Mouse (Mus musculus) spleen, postnatal 36 days (tissue): ENCODE data around the gene Map3k14.
"Not testable (repeated sequence)": the region's sequence is repeated elsewhere in the genome, so short reads cannot be mapped to it uniquely, and the experiment has no call there.

Source experiments
- DNase-seq, 2 experiments: peaks; one replicate each; pipeline ENCODE4 v3.0.0; 2022; ENCODE audit warnings: low spot score in 2 of 2, mixed read lengths in 1 of 2

Map3k14 gene

DNA sequence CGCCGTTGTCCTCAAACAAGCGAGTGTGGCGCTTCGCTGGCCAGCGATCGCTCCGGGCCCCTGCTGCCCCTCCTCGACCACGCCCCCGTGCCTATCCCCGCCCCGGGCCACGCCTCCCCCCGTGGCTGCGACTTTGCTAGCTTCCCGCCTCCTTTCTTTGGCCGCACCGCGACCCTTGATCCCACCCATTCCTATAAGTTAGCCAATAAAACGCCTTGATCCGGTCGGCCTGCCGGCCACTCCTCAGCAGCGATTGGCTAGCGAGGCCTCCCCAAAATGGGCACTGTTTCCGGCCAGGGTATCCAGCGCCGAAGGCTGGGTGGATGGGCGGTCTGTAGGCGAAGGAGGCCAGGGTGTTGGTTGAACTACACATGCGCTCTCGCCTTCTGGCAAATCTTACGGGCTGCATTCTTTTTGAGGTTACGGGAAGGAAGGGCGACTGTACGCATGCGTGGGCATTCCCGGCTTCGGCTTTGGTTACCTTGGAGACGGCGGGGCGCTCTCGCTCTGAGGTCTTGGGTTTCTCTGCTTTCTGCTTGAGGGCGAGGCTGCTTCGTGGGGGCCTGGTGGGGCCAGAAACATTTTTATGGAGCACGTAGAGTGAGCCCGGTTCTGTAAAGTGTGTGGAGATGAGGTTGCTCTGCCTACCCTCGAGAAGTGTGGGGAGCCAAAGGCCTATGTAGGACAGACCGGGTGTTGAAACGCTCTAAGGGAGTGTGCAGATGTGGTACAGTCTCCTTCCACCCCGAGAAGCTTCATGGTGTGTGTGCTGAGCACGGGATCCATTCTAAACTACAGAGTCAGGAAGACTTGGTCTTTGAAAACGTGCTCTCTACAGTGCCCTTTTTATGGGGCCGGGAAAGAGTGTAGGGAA is at the start of gene Map3k14:
TSS of gene Map3k14 (minus strand) at position 127 of the 874 bp plus-strand sequence.
- DNase-seq: peak; percentile 99 to 100

DNA sequence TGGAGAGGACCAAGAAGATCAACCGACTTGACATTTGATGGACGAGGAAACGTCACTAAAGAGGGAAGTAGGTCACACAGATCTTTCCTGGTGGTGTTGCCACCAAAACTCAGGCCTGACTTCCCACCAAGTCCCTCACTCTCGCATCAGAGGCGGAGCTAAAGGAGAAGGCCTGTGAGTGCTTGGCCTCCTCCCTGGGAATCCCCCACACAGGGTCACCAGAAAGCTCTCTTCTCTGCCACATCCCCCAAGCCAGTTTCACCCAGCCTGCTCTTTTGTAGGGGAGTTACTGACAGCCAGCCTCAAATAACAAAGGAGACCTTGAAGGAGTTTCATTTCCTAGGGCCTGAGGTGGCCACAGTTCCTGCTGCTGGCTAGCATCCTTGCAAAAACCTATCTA is 48.1 kb upstream of the Map3k14 start:
- no peak for DNase-seq

DNA sequence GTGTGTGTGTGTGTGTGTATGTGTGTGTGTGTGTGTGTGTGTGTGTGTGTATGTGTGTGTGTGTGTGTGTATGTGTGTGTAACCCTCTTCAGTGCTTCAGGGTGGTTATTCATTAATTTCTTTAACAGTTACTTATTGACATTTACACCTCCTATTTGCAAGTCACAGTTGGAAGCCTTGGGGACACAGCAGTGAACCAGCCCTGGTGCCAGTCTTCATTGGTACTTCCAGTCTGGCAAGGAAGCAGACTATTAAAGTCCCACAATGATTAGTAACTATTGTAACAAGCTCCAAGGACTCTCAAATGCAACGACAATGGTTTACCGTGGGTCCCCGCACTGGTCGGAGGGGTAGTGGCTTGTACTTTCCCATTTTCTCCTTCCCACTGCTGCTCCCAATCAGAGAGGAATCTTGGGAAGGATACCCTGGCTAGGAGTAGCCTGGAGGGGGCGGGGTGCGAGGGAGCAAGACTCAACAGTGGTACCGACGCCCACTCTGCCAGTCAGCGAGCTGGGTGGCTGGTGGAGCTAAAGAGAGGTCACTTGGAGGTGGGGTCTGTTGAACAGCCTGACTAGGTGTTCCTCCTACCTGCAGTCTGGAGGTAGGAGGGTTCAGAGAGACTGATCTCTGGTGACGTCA is 47.6 kb upstream of the Map3k14 start:
- no peak for DNase-seq

DNA sequence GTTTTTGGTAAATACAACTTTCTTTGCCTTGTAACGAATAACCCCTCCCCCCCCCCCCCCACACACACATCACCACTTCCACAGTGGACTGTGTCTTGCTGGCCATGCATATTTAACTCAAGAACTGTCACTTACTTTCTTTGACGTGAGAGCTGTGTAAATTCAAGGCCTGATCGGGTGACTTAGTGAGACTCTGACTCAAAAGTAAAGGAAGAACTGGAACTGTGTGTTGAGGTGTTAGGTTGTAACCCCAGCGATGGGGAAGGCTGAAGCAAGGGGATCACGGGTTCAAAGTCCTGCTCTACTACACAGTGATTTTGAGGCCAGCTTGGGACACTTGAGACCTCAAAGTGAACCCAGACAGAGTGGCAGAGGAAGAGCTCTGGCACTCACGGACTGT is 46.3 kb upstream of the Map3k14 start:
- DNase-seq: no peak

DNA sequence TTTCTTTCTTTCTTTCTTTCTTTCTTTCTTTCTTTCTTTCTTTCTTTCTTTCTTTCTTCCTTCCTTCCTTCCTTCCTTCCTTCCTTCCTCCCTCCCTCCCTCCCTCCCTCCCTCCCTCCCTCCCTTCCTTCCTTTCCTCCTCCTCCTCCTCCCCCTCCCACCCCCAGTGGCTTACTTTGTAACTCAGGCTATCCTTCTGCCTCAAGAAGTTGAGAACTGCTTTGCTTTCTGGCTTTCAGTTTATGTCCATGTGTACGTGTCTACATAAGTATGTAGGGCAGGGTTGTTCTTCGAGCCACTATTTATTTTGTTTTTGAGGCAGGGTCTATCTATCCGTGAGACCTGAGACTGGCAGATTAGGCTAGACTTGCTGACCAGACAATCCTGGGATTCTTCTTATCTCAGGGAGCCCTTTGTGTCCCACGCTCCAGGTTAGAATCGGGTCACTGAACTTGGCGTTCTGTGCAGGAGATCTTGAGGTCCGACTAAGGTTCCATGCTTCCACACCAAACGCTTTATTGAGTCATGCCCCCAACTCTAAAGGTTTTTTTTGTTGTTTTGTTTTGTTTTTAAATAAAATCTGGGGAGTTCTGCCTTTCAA is 45.5 kb upstream of the Map3k14 start:
- no peak for DNase-seq

DNA sequence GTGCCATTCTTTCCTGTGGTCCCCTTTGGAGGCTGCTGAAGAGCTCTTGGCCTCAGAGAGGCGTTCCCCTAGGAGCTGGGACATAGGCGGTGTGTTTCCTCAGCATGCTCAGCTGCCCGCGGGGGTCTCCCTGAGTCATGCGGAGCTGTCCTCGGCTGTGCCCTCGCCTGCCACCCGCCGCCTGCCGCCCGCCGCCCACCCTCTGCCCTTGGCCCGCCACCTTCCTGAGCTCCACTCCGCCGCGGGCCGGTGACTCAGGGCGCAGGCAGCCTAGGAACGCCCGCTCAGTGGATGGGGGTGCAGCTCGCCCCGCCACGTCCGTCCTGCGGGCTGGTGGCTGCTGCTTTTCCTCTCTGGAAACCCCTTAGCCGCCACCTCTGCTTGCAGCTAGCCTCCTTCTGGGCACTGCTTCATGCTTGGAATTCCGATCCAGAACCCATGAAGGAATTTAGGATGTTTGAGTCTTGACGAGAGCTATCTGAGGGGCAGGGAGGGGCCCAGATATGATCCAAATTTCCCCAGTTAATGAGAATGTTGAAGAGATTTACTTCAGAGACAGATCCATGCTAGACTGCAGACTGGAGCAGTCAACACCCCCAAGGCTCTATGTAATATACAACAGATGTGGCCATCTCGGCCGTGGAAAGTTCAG is 44.8 kb upstream of the Map3k14 start:
- no peak for DNase-seq

DNA sequence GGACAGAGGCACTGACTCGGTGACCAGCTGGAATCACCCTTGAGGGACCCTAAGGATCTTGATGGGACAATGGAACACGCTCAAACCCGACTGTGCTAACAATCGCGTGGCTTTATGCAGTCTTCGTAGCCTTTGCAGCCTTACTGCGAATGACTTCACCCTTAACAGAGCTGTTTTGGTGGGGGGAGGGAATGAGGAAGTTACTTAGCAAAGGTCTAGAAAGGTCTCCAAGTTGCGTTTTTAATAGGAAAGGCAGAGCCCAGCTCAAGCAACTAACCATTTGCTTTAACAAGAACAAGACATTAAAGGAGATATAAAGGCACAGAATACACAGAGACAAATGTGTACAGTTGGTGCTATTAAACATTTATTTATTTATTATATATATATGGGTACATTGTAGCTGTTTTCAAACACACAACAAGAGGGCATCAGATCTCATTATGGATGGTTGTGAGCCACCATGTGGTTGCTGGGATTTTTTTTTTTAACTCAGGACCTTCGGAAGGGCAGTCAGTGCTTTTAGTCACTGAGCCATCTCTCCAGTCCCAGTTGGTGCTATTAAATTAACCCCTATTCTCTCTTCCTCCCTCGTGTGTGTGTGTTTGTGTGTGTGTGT is 42.8 kb upstream of the Map3k14 start:
- DNase-seq: no peak

DNA sequence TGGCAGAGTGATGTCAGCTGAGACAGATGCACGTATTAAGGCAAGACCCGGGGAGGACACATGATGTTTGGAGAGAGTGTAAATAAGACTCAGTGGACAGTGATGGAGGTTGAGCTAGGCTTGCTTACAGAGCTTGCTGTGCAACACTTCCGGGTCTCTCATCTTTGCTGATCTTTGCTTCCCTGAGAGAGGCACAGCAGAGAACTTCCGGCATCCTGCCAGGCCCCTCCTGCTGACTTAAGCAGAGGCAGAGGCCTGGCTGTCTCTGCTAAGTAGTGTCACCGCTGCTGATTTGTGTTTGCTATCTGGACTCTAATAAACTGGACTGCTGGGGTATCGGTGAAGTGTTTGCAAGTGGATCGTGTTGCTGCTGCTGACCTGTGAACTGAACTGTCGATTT is 40.6 kb upstream of the Map3k14 start:
- peak; percentile 49 for DNase-seq

DNA sequence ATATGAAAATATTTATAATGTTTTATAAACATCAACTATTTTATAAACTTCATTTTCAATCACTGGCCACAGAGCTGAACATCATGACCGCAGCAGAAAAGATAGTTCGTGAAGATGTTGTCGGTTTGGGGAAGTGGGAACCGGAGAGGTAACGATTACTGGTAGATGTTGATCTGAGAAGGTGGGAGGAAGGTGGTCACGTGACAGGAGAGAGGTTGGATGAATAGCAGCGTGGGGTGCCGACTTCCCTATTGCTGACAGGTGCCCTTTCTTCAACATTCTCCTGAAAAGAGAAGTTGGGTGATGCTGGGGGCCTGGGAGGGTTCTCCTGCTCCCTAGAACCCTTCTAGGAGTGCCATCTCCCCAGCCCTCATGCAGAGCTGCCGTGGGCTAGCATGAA is 37.3 kb upstream of the Map3k14 start:
- DNase-seq: peak; percentile 61 to 69

DNA sequence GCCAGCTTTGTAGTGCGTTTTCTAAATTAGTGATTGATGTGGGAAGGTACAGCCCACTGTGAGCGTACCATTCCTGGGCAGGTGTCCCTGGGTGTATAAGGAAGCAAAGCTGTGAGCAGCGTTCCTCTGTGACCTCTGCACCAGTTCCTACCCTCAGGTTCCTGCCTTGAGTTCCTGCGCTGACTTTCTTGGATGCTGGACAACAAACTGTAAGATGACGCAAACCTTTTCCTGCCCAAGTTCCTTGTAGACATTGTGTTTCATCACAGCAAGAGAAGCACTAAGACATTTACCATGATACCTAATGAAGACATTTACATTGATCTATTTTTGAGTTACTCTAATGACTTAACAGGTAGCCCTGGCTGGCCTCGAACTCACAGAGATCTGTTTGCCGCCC is 27.5 kb upstream of the Map3k14 start:
- no peak for DNase-seq

DNA sequence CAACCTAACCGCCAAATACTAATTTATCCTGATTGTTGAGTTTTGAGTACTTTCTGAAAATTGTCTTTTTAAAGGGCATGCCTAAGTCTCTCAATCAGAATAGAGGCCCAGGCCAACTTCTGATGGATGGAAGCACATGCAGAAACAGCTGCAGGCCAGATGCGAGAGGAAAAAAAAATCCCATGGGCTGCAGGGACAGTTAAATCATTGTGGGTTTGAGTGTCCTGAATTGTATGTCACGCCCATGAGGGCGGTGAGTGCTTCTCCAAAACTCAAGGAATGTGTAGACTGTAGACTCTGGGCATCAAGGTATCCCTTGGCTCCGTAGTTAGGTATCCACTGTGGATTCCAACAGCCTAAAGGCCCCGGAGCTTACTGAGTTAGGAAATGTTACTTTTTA is 26.8 kb upstream of the Map3k14 start:
- DNase-seq: no peak

DNA sequence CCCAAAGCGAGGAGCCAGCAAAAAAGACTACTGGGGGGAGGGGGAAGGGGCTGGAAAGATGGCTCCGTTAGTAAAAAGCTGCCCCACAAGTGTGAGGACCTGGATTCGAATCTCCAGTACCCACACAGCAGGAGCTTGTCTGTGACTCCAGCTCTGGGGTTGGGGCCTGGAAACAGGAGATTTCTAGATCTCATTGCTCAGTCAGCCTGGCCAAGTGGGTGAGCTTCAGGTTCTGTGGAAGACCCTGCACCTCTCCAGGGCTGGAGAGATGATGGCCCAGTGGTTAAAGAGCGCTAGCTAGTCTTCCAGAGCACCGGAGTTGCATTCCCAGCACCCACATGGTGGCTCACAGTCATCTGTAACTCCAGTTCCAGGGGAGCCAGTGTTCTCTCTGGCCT is 25.6 kb upstream of the Map3k14 start:
- no peak for DNase-seq

DNA sequence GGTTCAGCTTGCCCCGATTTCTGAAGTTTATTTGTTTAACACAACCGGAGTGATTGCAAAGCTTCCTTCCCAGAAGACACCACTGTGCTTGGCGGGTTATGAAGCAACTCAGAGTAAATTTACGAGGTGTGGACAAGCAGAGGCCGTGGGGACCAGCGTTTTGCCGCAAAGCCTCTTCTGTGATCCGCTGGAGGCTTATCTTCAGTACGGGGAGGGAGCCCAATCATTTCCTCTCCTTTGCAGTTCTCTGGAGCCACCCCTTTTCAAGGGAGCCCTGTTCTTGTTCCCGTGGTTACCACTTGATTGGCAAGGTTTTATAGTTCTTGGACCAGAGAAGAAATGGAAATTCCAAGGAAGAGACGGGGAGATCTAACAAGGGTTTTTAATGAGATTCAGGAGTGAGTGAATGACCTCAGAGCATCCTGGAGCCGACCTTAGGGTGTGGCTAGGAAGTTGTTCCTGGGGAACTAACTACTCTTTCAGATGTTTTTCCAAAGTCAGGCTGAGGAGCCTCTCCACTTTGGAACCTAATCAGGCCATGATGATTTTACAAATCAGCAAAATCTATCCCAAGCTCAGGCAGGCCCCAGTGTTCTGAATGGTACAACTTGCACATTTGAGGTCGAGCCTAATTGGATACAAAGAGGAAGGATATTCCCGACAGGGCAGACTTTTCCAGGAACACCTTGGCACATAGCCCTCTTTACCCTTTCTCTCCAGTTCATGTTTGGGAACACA is 25.0 kb upstream of the Map3k14 start:
- no peak for DNase-seq

DNA sequence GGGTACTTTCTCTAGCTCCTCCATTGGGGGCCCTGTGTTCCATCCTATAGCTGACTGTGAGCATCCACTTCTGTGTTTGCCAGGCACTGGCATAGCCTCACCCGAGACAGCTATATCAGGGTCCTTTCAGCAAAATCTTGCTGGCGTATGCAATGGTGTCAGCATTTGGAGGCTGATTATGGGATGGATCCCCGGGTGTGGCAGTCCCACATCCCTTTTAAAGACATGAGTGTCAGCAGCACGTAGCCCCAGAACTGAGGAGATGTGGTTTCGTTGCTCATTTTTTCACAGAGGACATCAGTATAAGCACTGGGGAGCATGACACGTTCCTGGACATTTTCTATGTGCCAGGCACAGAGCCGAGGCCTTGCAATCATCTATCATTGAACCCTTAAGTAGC is 23.6 kb upstream of the Map3k14 start:
- not testable (repeated sequence) for DNase-seq

DNA sequence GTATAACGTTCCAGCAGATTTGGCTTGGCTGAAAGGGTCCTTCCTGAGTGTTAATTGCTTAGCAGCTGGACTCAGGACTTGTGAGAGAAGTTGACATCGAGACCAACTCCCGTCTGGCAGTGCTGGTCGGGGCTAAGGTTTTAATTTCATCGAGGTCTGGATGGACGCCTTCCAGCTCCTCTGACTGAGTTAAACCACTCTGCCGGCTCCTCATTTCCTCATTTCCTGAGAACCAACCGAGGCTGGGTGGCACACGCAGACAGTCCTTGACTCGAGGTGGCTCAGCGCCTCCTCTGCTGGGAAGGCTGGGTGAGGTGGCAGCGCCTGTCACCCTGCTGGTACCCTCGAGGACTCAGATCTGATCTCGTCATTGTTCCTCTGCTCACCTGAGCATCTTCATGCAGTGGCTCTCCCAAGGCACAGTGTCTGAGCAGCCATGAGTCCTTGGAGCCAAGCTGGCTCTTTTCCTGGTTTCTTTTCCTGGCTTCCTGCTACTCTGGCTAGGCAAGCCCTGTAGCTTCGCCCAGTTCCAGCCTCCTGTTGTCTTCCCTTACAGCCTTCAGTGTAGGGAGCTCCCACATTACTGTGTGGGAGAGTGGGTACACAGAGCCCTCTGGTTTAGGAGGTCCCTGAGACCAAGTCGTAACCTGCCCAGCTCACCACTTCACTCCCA is 21.2 kb upstream of the Map3k14 start:
- no peak for DNase-seq

DNA sequence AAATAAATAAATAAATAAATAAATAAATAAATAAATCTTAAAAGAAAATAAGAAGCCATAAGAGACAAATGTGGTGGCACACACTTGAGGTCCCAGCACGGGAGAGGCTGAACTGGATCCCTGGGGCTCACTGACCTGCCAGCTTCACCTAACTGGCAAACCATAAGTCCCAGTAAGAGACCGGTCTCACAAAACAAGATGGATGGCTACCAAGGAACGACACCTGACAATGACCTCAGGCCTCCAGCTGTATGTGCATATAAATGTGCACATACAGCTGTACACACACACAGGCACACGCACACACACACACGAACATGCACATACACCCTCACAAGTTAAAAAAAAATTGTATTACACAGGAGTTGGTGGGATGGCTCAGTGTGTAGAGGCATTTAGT is 19.6 kb upstream of the Map3k14 start:
- DNase-seq: no peak

DNA sequence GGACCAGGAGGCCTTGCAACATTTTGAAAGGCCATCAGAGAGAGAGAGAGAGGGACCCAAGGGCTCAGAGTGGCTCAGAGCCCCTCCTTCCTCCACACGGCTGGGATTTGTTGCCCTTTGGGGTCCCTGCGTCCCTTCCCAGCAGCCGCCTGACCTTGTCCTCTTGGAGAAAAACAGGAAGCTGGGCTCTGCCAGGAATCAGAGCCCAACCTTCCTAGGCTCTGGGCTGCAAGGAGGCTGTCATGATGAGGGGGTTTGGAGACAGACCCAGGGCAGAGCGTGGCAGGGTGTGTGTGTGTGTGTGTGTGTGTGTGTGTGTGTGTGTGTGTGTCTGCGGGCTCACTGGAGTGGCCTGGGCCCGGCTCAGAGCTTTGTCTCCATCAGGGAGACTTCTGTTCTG is 18.7 kb upstream of the Map3k14 start:
- DNase-seq: no peak

DNA sequence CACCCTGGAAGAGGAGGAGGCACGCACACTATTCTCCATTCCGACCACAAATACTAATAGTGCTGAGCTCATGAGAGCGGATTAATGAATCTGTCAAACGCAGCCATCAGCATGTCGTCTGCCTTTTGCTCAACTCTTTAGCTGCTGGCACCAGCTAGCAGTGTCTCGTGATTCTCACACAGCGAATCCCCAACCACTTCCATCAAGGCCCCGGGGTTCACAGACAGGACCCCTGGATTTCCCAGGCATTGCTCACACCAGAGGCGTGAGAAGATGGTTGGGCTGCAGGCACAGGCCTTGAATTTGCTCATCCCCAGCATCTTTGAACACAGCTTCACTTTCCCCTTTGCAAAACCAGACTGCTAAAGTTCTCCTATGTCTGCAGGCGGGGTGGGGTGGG is 18.0 kb upstream of the Map3k14 start:
- DNase-seq: no peak

DNA sequence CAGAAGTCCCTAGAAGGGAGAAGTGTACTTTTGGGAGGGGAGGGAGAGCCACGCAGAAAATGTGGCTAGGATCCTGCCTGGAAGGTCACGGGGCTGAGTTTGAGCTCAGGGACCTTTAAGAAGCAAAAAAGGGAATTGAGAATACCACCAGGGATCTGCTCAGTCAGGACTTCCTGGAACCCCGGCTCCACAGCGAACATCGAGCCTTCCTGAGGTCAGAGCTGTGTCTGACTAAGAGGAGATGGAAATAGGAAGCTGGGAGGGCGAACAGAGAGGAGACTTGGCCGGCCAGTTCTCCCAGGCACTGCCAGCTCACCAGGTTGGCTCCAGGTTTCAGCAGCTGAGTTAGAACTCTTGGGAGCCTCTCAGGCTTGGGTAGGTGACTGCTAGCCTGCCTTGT is 14.5 kb upstream of the Map3k14 start:
- no peak for DNase-seq

DNA sequence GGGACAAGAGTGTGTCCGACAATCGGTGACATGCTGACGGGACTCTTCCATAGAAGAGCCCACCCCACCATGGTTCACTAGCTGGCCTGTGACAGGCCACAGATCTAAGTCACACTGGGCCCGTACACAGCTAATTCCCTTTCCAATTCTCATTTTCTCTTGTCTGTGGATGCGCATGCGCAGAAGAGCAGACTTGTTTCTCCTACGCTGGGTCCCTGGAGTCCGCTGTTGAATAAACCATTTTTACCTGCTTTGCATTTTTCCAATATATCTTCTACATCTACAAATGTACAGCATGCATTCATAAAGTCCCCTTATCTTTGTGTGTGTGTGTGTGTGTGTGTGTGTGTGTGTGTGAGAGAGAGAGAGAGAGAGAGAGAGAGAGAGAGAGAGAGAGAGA is 9.2 kb upstream of the Map3k14 start:
- no peak for DNase-seq

DNA sequence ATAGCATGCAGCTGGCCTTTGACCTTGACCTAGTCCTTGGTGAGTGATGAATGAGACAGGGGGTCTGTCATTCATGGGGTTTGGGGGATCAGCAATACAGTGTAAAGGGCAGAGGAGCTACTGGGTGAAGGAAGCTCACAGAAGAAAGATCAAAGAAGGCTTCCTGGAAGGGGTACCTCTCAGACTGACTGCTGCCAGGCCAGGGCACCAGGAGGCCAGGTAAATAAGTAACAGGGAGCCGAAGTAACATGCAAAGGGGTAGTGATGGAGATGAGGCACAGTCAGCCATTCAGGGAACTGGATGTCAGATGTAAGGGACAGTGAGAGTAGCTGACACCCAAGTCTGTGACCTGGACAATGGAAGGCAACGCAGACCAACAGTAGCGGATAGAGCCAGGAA is 5.6 kb upstream of the Map3k14 start:
- no peak for DNase-seq
